Mouse (Mus musculus): ENCODE results near the gene Ifngr2. TPM values are rescaled to one million over a fixed set of nuclear protein-coding genes. Genes with fewer than 3 reads are reported as not detected.

Gene Ifngr2
- total and polyA plus RNA-seq, 2 experiments from 2014 or later = 87.6 to 149 TPM

DNA sequence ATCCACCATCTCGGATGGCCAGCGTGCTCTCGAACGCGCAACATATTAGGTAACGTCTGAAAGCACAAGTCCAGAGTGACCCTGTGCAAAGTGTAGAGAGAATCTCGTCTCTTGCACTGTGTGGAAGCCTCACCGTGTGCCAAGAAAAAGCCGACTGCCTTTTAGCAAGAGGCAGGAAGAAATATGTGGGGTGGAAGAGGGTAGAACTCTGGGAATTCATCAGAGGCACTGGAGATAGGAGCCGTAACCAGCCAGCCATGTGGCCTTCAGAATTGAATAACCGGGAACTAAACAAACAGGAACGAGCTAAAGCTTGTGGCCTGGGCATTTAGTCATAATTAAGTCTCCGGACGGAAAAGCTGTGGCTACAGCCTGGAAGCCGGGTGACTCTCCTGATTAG, 9.8 kb downstream of the Ifngr2 start:
- Histone ChIP-seq H3K9me3 (replicated peaks; ENCODE audit: control insufficient read depth, low read length) (no peaks in the 10 kb centered on the region), H3K4me2 (ENCODE audit: low read depth, low read length) (no peak overlapping the region), H3K27ac (ENCODE audit: low read depth) (peak overlapping the region; percentile 26; the same call in 1 of the 2 replicates), H3K9ac (replicated peaks; ENCODE audit: low read depth, low read length) (no peak overlapping the region), H3K4me3 (ENCODE audit: low read depth, low read length) (no peak overlapping the region), H3K36me3 (replicated peaks; ENCODE audit: control insufficient read depth, insufficient read depth, low read length) (peaks cover 54% of the 10 kb centered on the region), H3K27me3 (ENCODE audit: control insufficient read depth, insufficient read depth, low read length) (no peaks in the 10 kb centered on the region), H3K4me1 (ENCODE audit: control insufficient read depth, insufficient read depth) (peaks cover 33% of the 10 kb centered on the region)
- 66% methylated on average over 15 of the region's 15 CpGs for WGBS
- DNase-seq (ENCODE audit: low spot score) = no peak
- no peak for TF ChIP-seq CTCF (IDR thresholded peaks at IDR 0.05; ENCODE audit: low read depth)
- no peak for TF ChIP-seq EP300 (IDR thresholded peaks at IDR 0.05; ENCODE audit: low read depth)
- no peak for ATAC-seq (ENCODE audit: insufficient read depth, low read depth)

DNA sequence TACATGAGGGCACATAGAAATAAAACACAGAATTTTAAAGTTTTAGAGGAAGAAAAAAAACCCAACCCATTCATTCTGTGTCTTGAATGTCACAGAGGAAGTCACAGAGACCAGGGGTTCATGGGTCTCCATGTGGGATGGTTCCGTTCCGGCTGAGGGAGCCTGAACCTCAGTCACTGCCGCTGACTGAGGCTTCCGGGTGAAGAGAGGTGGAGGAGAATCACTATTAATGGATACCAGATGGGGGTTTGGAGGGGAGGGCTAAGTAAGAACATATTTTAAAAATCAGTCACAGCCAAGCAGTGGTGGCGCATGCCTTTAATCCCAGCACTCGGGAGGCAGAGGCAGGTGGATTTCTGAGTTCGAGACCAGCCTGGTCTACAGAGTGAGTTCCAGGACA, 10.3 kb downstream of the Ifngr2 start:
- DNase-seq (ENCODE audit: low spot score) (no peak), ATAC-seq (ENCODE audit: insufficient read depth, low read depth) (no peak)
- Histone ChIP-seq H3K4me1 (ENCODE audit: control insufficient read depth, insufficient read depth) (peaks cover 28% of the 10 kb centered on the region), H3K36me3 (replicated peaks; ENCODE audit: control insufficient read depth, insufficient read depth, low read length) (peaks cover 60% of the 10 kb centered on the region), H3K4me2 (ENCODE audit: low read depth, low read length) (no peak overlapping the region), H3K27ac (ENCODE audit: low read depth) (no peak overlapping the region), H3K4me3 (ENCODE audit: low read depth, low read length) (no peak overlapping the region), H3K27me3 (ENCODE audit: control insufficient read depth, insufficient read depth, low read length) (no peaks in the 10 kb centered on the region), H3K9ac (replicated peaks; ENCODE audit: low read depth, low read length) (no peak overlapping the region), H3K9me3 (replicated peaks; ENCODE audit: control insufficient read depth, low read length) (no peaks in the 10 kb centered on the region)
- TF ChIP-seq EP300 (IDR thresholded peaks at IDR 0.05; ENCODE audit: low read depth) (no peak), CTCF (IDR thresholded peaks at IDR 0.05; ENCODE audit: low read depth) (no peak)
- 85% methylated on average over 7 of the region's 7 CpGs for WGBS

DNA sequence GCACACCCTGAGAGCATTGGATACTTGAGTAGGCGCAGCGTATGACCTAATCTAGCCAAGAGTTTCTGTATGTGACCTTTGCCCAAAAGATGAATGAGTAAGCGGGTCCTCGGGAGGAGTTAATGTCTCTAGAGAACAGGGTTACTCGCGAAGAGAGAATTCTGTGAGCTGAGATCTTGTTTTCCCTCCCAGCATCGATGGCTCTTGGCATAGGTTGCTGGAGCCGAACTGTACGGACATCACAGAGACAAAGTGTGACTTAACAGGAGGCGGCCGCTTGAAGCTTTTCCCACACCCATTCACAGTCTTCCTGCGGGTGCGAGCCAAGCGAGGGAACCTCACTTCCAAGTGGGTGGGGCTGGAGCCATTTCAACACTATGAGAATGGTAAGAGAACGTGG, 10.8 kb downstream of the Ifngr2 start:
- TF ChIP-seq EP300 (IDR thresholded peaks at IDR 0.05; ENCODE audit: low read depth) (no peak), CTCF (IDR thresholded peaks at IDR 0.05; ENCODE audit: low read depth) (no peak)
- Histone ChIP-seq H3K4me3 (ENCODE audit: low read depth, low read length) (no peak overlapping the region), H3K4me2 (ENCODE audit: low read depth, low read length) (no peak overlapping the region), H3K27me3 (ENCODE audit: control insufficient read depth, insufficient read depth, low read length) (no peaks in the 10 kb centered on the region), H3K36me3 (replicated peaks; ENCODE audit: control insufficient read depth, insufficient read depth, low read length) (peaks cover 64% of the 10 kb centered on the region), H3K9me3 (replicated peaks; ENCODE audit: control insufficient read depth, low read length) (no peaks in the 10 kb centered on the region), H3K27ac (ENCODE audit: low read depth) (no peak overlapping the region), H3K4me1 (ENCODE audit: control insufficient read depth, insufficient read depth) (peaks cover 25% of the 10 kb centered on the region), H3K9ac (replicated peaks; ENCODE audit: low read depth, low read length) (no peak overlapping the region)
- no peak for DNase-seq (ENCODE audit: low spot score)
- no peak for ATAC-seq (ENCODE audit: insufficient read depth, low read depth)
- WGBS = 80% methylated on average over 15 of the region's 15 CpGs

DNA sequence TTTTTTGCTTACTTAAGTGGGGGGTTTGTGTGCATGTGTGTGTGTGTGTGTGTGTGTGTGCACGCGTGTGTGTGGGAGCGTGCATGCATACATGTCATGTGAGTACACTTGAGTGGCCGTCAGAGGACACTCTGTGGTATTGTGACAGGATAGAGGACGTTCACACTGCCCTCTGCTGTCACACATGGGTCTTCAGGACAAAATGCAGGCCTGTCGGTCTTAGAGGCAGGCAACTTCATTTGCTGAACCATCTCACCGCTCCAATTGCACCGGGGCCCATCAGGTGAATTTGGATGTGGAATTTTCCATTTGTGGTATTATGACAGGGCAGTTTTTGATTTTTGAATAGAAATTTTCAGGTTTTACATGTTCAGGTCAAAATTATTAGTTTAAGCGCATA, 14.2 kb downstream of the Ifngr2 start:
- H3K9ac ChIP-seq (replicated peaks; ENCODE audit: low read depth, low read length) = no peak overlapping the region
- 35% methylated on average over 9 of the region's 9 CpGs for WGBS
- DNase-seq (ENCODE audit: low spot score) (peak; percentile 90), ATAC-seq (ENCODE audit: insufficient read depth, low read depth) (peak; percentile 75)
- H3K9me3 ChIP-seq (replicated peaks; ENCODE audit: control insufficient read depth, low read length) = no peaks in the 10 kb centered on the region
- H3K27ac ChIP-seq (ENCODE audit: low read depth) = no peak overlapping the region
- peaks cover 8% of the 10 kb centered on the region; the same call in 1 of the 2 replicates for H3K4me1 ChIP-seq (ENCODE audit: control insufficient read depth, insufficient read depth)
- H3K36me3 ChIP-seq (replicated peaks; ENCODE audit: control insufficient read depth, insufficient read depth, low read length) = peaks cover 73% of the 10 kb centered on the region
- H3K4me3 ChIP-seq (ENCODE audit: low read depth, low read length) = no peak overlapping the region
- H3K27me3 ChIP-seq (ENCODE audit: control insufficient read depth, insufficient read depth, low read length) = no peaks in the 10 kb centered on the region
- TF ChIP-seq CTCF (IDR thresholded peaks at IDR 0.05; ENCODE audit: low read depth) = peak; percentile 76
- no peak for TF ChIP-seq EP300 (IDR thresholded peaks at IDR 0.05; ENCODE audit: low read depth)
- H3K4me2 ChIP-seq (ENCODE audit: low read depth, low read length) = no peak overlapping the region

DNA sequence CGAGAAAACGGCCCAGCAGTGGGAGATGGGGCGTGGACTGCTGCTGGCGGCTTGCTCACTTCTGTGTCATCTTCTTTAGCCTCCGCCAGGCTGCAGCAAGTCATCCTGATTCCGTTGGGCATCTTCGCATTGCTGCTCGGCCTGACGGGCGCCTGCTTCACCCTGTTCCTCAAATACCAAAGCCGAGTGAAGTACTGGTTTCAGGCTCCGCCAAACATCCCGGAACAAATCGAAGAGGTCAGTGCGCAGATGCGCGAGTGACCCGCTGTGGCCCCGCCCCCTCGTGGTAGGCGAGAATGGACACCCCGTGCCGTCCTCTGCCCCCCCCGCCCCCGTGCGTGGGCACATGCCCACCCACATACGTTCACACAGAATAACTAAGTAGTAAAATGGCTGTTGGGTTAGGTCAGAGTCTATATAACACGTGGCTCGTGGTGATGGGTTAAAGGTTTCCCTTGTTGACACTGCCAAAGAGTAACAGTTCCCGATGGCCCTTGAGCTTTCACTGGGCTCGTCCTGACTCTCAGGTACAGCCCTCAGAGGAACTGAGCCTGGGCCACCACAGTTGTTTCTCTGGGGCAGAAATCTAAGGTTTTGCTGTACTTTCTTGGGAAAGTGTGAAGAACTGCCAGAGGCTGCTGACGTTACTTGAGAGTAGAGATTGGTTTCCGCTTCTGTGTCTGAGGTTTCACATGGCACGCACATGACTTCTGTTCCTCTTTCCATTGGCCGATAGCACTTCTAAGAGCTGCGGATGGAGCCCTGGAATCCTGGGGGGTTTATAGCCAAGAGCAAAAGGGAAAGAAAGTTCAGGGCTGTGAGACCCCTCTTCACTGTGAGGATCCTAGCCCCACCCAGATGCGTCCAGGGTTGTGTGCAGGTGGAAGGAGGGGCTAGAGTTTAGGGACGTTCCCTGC, 14.9 kb downstream of the Ifngr2 start:
- H3K9ac ChIP-seq (replicated peaks; ENCODE audit: low read depth, low read length) = no peak overlapping the region
- no peak overlapping the region for H3K27ac ChIP-seq (ENCODE audit: low read depth)
- peaks cover 73% of the 10 kb centered on the region for H3K36me3 ChIP-seq (replicated peaks; ENCODE audit: control insufficient read depth, insufficient read depth, low read length)
- ATAC-seq (ENCODE audit: insufficient read depth, low read depth) (no peak), DNase-seq (ENCODE audit: low spot score) (no peak)
- H3K4me3 ChIP-seq (ENCODE audit: low read depth, low read length) = no peak overlapping the region
- H3K9me3 ChIP-seq (replicated peaks; ENCODE audit: control insufficient read depth, low read length) = no peaks in the 10 kb centered on the region
- no peak overlapping the region for H3K4me2 ChIP-seq (ENCODE audit: low read depth, low read length)
- WGBS = 77% methylated on average over 38 of the region's 38 CpGs
- peaks cover 8% of the 10 kb centered on the region; the same call in 1 of the 2 replicates for H3K4me1 ChIP-seq (ENCODE audit: control insufficient read depth, insufficient read depth)
- TF ChIP-seq EP300 (IDR thresholded peaks at IDR 0.05; ENCODE audit: low read depth) = no peak
- no peak for TF ChIP-seq CTCF (IDR thresholded peaks at IDR 0.05; ENCODE audit: low read depth)
- no peaks in the 10 kb centered on the region for H3K27me3 ChIP-seq (ENCODE audit: control insufficient read depth, insufficient read depth, low read length)

All from heart, postnatal 0 days (tissue).